Mouse (Mus musculus) T-helper 2 cell (primary cell): ENCODE measurements around the gene Chrna1.

Experiments used
- in situ Hi-C: fragments of 300-600 bp; cut with MboI, MseI; formaldehyde crosslinking; loops from one replicate; pipeline ENCODE4 v1.15.1; 2025; ENCODE audit warnings: high pct_unique_total_duplicates

Chrna1 gene

GRCm38 (mm10) chr2:73528516-73529355 lies 51.4 kb downstream of the Chrna1 start:
- in situ Hi-C loops, result no loop called here

GRCm38 (mm10) chr2:73527956-73528355 lies 52.2 kb downstream of the Chrna1 start:
- in situ Hi-C loops, result no loop called here

- in situ Hi-C loops, result no loop called here
Measured at GRCm38 (mm10) chr2:73526691-73527090, 53.4 kb downstream of the Chrna1 start.

- in situ Hi-C loops, result no loop called here
Measured at GRCm38 (mm10) chr2:73522891-73523290, 57.2 kb downstream of the Chrna1 start.

- in situ Hi-C loops, result no loop called here
Measured at GRCm38 (mm10) chr2:73522336-73522735, 57.8 kb downstream of the Chrna1 start.

- in situ Hi-C loops, result no loop called here
Measured at GRCm38 (mm10) chr2:73521737-73522136, 58.4 kb downstream of the Chrna1 start.

GRCm38 (mm10) chr2:73518966-73519365 lies 61.2 kb downstream of the Chrna1 start:
- in situ Hi-C loops, result no loop called here

- in situ Hi-C loops, result no loop called here
Measured at GRCm38 (mm10) chr2:73518311-73518710, 61.8 kb downstream of the Chrna1 start.

- in situ Hi-C loops, result no loop called here
Measured at GRCm38 (mm10) chr2:73514178-73514577, 66.0 kb downstream of the Chrna1 start.
